Mouse (Mus musculus) cerebellum, adult 2 months (tissue): ENCODE results near the gene Rbmx2.
A peak's percentile ranks its signal among the peaks of the same experiment; 100 is the strongest.

Experiments
- CTCF ChIP-seq: fragments of 200-500 bp; IDR thresholded peaks from 2 replicates; pipeline ENCODE4 v1.5.1; 2011; ENCODE audit warnings: low read depth, mild to moderate bottlenecking, control low read depth, low read length, moderate library complexity, borderline replicate concordance; ENCODE audit not compliant: insufficient read depth
- POLR2A ChIP-seq: fragments of 200-500 bp; IDR thresholded peaks from 2 replicates; pipeline ENCODE4 v1.6.1; 2011; ENCODE audit warnings: low read length, control low read depth, borderline replicate concordance; ENCODE audit not compliant: insufficient read depth

DNA sequence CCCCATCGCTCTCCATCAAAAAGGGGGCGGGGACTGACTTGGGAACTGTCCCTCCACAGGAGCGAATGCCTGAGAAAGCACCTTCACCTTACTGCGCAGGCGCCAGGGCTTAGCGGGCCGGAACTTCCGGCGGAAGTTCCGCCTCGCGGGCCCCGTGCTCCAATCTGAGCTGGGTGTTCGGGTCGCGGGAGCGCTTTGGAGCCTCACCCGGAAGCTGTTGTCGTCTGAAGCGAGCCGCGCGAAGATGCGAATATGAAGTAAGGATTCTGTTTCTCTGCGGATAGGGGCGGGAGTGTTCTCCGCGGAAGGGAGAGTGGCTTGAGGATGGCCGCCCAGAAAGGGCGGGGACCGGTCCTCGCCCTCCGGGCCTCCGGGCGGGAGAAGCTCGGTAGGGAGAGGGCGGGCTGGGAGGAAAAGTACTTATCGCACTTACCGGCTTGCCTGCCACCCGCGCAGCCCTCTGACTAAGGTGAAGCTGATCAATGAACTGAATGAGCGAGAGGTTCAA lies at the start of gene Rbmx2:
- TF ChIP-seq CTCF (no peak), POLR2A (peak; percentile 51; the same call in 1 of the 2 replicates)
